Mouse (Mus musculus) embryo, embryonic 11 days (tissue): ENCODE results near the gene Kif26b.

Source experiments
- DNase-seq: peaks from one replicate; pipeline ENCODE4 v3.0.0-alpha.2; 2015

Kif26b gene

DNA sequence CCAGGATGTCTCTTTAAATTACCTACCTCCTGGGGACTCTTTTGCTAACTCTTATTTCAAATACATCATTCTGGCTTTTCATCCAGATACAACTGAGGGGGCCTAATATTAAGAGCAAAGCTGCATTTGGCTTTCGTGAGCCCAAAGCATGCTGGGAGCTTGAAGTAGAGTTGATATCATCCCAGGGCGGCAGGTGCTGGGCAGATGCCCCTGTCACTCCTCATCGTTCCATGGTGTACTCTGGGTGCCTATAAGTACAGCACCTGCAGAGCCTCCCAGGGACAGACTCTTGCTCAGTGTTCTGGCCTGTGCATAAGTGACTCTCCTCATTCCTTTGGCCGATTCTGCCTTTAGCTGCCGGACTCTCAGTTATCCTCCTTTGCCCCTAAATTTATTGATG lies 13.5 kb downstream of the Kif26b start:
- DNase-seq, result no peak

DNA sequence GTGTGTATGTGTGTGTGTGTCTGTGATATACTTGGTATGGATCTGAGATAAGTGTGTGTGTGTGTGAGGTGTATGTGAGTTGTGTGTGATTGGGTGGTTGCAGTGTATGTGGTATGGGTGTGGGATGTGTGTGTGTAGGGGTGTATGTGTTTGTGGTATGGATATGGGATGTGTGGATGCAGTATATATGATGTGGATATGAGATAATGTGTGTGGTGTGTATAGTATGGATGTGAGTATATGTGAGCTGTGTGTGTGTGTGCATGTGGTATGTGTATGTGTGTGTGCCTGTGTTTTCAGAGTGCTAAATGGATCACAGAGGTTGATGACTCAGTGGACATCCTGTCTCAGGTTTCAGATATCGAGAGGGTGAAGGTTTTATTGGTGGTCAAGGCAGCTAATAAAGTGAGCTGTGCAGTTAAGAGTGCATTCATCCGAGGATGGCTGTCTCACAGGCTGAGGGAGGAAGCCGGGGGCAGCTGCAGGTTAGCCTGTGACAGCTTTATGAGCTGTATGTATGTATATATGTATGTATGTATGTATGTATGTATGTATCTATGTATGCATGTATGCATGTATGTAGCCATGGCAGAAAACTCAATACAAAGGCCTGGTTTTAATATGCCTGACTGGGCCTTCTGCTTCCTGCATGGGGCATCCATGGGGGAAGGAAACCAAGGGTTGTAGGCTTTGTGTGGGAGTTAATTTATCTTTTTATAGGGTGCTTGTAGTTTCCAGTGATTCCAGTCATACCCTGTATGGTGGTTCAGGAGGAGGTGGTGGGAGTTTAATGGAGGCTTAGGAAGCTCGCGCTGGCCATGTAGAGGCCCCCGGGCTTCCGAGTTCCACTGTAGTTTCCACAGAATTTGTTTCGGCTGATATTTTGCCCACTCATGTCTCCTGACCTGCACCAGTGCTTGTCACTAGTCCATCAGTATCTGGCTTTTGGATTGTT lies 14.3 kb downstream of the Kif26b start:
- no peak for DNase-seq

DNA sequence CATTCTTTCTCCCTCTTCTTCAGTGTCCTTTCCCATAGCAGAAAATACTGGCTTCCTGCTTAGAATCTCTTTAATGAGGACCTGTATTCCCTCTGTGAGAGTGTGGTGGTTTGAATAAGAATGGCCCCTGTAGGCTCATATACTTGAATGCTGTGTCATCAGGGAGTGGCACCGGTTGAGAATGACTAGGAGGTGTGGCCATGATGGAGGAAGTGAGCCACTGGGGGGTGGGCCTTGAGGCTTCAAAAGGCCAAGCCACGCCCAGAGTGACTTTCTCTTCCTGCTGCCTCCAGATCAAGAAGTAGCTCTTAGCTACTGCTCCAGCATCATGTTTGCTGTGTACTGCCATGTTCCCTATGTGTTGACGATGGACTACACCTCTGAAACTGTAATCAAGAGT lies 15.7 kb downstream of the Kif26b start:
- DNase-seq, result no peak

DNA sequence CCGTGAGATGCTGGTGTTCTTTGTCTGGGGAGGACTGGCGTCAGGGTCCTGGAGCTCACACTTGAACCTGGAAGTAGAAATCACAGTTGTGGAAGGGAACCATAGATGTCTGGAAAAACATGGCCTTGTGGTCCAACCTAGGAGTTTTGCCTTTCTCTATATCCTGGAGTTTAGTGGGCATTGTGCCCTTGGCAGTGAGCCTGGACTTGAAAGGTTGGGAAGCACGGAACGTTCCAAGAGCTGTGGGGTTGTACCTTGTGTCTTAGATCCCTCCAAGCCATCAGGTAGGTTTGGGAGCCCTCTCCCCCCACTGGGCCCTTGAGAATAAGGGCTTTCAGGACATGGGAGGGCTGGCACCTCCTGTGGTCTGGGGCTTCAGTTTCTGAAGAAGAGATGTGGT lies 20.7 kb downstream of the Kif26b start:
- no peak for DNase-seq

DNA sequence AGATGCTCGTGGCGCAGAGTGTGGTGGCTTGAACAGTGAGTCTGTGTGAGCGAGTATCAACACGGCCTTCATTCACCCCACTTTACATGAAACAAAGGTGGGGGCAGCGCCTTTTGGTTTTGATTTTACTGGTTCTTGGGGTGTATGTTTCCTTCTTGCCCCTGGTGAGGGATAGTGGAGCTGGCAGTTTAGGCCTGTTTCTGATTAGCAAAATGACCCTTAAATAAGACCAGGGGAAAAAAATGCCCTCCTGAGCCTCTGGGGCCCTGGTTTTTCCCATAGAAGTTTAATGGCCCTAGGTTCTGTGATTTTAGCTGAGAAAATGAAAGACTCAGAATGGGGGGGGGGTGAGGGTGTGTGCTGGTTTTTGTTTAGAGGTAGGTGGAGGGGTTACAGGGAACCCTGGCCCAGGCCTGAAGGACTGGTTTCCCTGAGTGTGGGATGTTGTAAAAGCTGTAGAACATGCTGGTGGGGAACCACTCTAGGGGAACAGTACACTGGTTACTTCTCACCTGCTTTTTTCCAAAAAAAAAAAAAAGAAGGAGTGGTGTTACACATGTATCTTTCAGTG lies 21.6 kb downstream of the Kif26b start:
- peak; percentile 60 for DNase-seq

DNA sequence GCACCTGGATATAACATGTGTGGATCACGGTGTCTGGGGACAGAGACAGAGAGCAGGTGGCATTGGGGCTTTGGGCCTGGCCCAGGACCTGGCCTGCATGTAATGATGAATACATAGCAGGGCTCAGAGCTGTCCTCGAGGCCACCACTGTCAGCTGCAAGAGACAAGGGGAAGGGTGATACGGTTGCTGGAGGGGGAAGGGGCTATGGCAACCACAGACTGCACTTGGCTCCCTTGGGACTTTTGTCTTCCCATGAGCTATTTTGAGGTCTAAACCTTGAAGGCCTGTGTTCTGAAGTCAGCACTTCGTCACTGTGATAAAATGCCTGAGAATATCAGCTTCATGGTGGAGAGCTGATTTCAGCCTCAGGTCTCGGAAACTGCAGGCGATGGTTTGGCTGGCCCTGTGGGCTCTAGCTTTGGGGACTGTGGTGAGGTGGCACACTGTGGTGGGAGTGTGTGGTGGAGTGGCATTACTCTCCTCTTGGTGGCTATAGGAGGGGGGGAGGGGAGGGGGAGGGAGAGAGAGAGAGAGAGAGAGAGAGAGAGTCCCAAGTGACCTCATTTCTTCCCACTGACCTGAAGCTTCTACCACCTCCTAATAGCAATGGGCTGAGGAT lies 23.5 kb downstream of the Kif26b start:
- DNase-seq, result no peak

DNA sequence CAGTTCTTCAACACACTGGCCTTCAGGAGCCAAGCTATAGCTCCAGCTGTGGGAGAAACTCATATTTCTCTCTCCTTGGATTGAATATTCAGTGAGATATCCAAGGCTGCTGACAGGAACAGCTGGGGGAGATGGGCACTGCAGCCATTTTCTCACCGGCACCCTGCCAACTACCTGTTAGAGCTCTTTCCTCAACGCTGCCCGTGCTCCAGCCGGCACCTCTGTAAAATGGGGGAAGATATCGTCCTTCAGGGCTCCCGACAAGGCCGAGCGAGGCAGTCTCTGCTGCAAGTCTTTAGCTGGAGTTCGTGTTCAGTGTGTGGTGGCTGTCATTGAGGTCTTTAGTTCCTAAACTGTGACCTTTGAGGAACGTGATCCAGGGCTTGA lies 24.0 kb downstream of the Kif26b start:
- no peak for DNase-seq

DNA sequence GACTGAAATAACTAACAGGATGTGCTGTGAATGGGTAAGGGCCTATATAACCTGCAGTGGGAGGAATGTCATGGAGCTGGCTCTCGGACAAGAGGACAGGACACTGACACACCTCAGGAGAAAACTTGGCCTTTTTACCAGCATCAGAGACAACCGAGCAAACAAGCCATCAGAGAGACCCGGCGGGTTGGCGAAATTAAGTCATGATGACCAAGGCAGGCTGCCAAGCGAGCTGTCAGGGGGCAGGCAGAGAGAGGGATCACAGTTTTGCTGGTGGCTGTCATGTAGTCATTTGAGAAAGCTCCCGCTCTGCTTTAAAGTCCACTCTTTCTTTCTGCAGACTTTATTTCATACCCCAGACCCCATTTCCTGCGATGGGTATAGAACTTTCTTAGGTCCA lies 27.3 kb downstream of the Kif26b start:
- DNase-seq, result no peak

DNA sequence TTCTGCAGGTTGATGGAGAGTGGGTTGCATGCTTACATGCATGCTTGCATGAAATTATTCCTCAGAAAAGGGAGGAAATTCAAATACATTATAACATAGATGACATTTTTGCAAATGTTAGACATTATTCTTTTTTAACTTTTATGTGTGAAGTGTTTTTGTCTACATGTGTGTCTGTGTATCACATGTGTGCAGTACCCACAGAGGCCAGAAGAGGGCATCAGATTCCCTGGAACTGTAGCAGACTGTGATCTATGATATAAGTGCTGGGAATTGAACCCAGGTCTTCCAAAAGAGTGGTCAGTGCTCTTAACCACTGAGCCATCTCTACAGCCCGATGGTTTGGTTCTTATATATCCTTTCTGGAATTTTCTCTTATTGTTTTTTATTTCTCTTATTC lies 31.1 kb downstream of the Kif26b start:
- DNase-seq, result no peak

DNA sequence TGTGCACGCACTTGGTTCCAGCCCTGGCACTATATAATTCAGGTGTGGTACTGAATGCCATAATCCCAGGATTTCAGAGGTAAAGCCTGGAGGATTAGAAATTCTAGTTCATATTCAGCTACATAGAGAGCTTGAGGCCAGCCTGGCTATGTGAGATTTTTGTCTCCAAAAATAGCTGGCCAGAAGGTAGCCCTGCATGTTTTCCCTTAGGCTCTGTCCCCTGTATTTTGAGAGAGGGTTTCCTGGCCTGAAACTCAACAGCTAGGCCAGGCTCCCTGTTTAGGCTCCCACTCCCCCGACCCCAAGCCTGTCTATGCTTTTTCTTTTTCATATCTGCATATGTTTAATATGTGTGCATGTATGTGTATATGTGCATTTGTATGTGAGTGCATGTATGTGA lies 34.9 kb downstream of the Kif26b start:
- DNase-seq, result no peak

DNA sequence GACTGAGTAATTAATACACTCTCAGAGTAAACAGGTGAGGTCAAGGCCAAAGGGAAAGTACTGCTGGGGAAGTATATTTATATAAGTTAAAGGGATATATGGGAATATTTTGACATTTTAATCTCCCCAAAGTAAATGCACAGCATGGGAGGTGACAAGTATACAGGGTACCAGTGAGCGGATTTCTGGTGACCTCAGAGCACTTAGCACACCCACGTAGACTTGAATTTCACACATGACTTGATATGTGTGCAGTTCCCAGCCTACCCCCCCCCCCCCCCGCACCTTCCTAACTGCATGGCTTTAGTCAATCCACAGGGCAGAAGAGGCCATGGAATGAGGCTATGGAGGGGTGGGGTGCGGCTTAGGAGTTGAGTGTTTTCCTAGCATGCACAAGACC lies 35.9 kb downstream of the Kif26b start:
- DNase-seq, result no peak

DNA sequence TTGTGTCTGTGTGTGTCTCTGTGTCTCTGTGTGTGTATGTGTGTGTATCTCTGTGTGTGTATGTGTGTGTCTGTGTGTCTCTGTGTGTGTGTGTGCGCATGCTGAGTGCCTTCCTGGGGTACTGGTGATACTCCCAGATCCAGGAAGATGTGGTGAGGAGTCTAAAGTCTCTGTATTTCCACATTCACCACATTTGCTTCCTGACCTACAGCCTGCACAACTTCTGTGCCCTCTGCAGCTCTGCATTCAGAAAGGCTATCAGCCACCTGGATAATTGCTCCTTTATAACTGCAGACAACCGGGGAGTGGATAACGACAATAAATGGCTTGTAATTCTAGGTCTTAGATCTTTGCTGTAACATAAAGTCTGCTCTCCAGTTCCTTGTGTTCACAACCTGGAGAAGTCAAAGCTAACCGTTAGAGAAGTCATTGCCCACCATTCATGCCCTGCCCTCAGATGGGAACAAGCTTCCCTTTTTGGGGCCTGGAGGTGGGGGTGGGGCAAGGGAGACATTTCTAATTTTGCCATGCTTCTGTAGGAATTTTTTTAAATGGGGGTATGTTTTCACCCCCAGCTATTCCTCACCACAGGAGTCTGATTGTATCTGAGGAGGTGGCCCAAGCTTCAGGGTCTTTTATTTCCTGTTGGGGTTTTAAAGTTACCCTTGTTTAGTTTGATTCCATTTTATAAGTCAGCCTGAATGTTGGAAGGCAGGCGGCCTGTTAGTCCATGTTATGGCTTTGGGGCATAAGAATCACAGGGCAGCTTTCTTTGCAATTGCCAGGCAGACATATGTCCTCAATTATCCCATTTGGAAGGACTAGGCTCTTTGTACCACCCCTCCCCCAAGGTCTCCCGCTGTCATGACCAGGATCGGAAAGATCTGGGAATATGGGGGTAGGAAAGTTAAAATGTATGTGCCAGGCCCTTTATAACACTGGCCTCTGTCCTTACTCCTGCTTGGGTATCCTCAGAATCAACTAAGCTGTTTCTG lies 39.9 kb downstream of the Kif26b start:
- peak; percentile 76 for DNase-seq

DNA sequence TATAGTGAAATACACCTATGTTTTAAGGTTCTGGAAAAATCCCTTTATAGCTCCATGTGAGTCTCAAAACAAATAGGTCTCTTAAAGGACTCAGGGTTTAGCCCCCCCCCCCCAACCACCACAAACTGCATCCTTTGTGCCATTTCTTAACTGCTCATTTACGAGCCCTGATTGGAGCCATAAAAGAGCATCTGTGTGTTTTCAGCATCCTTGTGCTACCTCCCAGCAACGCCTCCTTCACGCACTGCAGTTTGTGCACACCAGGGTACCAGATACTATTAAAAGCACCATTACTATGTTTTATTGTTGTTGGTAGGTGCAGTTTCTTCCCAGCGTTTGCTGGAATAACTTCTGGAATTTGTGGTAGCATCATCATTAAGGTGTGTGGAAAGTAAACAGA lies 42.1 kb downstream of the Kif26b start:
- no peak for DNase-seq

DNA sequence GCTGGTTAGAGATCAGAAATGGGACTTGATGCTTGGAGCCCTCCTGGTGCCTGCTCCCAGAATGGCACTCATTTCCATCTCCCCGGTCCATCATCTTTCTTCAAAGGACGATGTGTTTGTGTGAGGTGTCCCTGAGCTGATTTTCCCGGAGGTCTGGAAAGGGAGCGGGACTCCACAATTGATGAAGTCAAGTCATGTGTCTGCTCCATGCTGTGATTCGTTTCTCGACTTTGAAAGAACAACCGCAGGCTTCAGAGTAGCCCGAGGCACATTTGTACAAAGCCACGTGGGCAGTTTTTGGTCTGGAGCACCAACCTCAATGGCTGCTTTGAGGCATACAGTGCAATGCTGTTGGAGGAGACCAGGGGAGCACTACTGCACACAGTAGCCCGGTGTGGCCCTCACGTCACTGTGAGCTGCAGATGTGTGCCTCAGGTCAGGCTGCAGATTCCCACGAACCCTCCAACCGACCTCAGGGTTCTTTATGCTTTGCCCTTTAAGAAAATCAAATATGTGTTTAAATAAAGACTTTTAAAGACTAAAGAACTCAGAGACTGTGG lies 43.0 kb downstream of the Kif26b start:
- DNase-seq, result peak; percentile 38

DNA sequence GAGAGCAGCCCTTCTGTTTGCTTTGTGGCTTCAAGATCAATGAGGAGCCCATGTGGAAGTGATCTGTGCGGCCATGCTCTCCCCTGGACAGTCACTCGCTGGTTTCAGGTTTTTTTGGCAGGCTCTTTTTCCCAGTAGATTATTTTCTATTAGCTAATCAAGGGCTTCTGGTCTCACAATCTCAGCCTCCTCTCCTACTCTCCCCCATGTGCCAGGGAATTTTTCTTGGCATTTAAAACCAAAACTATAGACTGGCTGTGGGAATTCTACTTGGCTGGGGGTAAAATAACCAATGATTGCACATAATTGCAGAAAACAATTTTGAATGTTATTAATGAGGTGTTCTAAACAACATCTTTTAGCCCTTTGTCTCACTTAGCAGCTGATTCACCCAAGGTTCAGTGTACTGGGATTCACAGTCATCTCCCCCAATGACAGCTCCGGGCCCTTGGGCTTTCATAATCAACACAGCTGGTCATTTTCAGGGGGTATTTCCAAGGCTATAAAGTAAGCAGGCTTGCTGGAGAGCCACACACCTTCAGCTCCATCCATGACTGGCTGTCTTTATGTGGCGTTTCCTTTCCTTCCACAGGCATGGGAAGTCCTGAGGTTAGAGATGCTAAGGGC lies 44.6 kb downstream of the Kif26b start:
- no peak for DNase-seq

DNA sequence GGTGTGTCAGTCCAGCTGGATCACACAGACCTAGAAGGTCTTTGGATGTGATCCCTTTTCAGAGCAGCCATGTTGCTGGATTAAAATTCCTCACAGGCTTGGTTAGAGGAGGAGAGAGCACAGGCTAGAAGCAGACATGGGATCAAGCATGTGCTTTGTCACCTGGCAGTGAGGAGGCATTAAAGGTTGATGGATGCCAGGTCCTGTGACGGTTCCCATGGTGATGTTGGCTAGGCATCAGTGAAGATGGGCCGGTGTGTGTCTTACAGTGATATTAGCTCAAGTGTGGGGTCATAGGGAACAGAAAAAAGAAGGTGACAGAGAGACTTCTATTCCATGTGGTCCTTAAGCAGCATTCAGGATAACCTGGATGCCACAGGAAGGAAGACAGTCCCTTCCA lies 46.8 kb downstream of the Kif26b start:
- no peak for DNase-seq

DNA sequence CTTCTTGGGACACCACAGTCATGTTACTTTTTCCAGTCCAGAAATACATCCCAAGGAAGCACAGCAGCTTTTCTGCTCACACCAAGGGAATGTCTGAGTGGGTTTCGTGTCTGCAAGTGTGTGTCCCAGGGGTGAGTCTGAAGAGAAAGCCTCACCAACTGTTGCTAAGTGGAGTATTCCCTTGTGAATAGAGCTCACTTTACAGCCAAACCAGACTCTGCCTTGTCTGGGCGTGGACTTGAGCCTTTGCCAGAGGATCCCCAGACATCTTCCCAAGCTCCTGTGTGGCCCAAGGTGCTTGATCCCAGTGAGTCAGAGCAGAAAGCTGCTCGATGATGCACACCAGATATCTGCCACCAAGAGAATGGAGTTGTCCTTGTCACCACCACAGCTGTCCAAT lies 48.0 kb downstream of the Kif26b start:
- DNase-seq, result no peak

DNA sequence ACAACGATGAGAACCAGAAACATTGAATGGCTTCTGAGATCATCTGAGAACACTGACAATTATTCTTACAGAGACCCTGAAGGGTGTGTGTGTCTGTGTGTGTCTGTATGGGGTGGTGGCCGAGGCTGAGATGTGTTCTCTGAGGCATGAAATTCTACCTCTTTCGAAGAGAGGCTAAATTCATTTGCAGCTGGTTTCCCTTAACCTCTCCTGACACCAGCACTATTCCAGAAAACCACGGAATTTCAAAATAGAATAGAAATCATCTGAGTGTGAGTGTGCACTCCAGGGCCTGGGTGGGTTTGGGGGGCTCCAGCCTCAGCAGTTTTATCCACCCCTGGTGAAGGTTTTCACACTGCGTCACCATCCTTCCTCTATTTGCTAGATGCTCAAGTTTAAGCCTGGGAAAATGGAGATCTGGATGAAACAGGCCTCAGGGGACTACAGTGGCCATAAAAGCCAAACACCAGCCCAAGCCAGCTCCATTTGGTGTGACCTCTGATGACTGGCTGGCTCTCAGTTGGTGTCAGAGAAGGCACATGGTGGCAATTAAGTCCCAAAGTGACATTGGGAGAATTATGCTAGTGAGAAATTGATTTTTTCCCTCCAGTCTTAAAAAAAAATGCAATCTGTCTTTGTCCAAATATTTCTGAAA lies 56.6 kb downstream of the Kif26b start:
- peak; percentile 64 for DNase-seq

DNA sequence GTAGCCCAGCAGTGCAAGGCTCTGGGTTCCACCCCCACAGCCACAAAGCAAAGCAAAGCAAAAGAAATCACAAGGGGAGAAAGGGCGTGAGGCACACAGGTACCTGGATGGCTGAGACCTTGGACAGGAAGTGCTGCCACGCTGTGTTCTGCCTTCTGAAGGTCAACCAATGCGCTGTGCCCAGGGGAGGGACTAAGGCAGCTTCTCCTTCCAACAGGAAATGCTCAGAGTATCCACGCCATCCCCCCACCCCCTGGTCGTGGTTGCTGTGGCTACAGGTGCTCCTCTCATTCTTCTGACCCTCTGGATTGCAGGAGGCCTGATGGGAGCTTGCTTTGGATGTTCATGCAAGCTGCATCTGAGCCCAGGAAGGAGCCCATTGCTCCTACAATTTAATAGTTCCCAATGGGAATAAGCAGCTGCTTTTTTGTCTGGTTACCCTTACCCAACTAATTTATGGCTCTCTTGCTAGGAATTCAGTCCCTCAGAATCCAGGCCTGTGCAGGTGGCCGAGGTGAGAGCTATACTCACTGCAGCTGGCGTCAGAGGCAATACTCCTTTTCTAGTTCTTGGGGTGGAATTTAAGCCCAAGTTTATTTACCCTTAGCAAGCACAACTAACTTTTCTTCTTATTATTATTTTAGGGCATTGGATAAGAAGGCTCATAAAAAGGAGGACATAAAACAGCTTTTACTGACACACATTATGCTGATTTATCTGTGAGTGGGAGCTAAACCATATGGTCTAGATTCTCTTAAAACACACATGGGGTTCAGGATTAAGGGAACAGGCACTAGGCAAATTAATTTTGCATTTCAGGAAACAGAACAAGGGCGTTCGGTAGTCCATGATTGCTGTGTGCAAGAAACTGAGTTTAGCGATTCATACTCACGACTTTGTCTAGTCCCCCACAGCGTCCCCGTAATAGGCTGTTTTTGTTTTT lies 61.6 kb downstream of the Kif26b start:
- peak; percentile 43 for DNase-seq

DNA sequence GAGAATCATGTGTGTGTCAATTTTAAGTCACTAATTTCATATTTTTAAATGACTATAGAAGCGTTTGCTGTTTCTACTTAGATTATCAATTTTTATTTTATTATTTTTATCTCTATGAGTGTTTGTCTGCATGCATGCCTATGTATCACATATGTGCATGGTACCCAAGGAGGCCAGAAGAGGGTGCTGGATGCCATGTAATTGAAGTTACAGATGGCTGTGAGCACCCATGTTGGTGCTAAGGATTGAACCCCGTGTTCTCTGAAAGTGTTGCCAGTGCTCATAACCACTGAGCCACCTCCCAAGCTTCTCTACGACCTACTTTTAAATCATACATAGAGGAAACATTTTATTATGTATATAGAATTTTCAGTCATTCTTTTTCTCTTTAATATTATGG lies 68.2 kb downstream of the Kif26b start:
- no peak for DNase-seq
